Comparison of ENCODE assay signal across 20 mouse cellular contexts in the genomic region with DNA sequence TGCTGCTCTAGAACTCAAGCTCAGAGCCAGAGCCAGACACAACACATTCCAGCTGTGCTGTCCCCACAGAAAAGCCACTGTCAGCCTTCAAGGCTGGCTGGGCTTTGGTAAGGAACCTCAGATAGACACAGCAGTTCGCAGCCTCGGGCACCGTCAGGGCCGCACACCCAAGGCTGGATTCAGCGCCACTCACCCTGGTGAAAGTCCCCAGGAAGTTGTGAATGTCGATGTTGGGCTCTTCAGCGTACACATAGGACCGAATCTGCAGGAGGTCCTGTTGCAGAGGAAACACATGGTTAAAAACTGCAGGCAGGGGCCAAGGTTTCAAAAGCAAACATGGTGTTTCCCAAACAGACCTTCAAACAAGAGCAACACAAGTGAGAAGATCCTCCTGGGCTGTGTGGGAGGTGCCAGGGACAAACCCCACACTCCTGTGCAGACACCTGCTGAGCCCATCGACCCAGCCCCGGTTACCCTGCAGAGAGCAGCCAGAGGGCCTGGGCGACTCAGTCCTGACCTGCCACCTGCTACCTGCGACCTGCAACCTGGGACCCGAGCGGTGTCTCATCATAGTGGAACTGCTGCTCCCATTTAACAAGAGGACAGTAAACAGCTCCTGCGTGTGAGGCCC. TPM values are rescaled to one million over a fixed set of nuclear protein-coding genes. Genes with fewer than 3 reads are reported as not detected.
DNase-seq lines count a peak whose midpoint lies in the region; ATAC-seq lines count a peak whose summit lies in the region.
"Had no signal": no experiment of that assay in that cellular context is flagged by ENCODE, and none has a peak within 500 bp of the region (broad histone marks: within the 10 kb centered on the region; RNA-seq: fewer than 3 reads in every experiment).

No protein-coding gene starts in this region.

- 0 out of 2 replicates have a peak, but pooled peaks cover 9% of the 10 kb centered on the region for H3K27me3 ChIP-seq in heart, embryonic 12.5 days (replicated peaks)
- 0 out of 2 replicates have a peak, but pooled peaks cover 3% of the 10 kb centered on the region for H3K27me3 ChIP-seq in heart, embryonic 11.5 days (ENCODE audit: control insufficient read depth, insufficient read depth, low read length)
- no peaks in the 10 kb centered on the region for H3K27me3 ChIP-seq in neural tube, embryonic 15.5 days (replicated peaks)
- no peaks in the 10 kb centered on the region; the same call in 1 of the 2 replicates for H3K27me3 ChIP-seq in kidney, embryonic 16.5 days (ENCODE audit: insufficient read depth, low read length)
- H3K27me3 ChIP-seq: Patski had no signal

- no peak overlapping the region for H3K27ac ChIP-seq in heart, embryonic 12.5 days (ENCODE audit: poor library complexity, severe bottlenecking)
- H3K27ac ChIP-seq in heart, embryonic 11.5 days (ENCODE audit: low read depth, low read length) = no peak overlapping the region
- 0 out of 2 replicates have a peak overlapping the region, but pooled peaks have one; percentile 3 for H3K27ac ChIP-seq in neural tube, embryonic 15.5 days (replicated peaks)
- H3K27ac ChIP-seq in kidney, embryonic 16.5 days (ENCODE audit: low read length) = no peak overlapping the region
- H3K27ac ChIP-seq: macrophage; stomach, postnatal 0 days had no signal

- no peaks in the 10 kb centered on the region for H3K4me1 ChIP-seq in heart, embryonic 12.5 days (replicated peaks)
- H3K4me1 ChIP-seq in heart, embryonic 11.5 days (ENCODE audit: control insufficient read depth, insufficient read depth, low read length) = no peaks in the 10 kb centered on the region
- peaks cover 25% of the 10 kb centered on the region for H3K4me1 ChIP-seq in neural tube, embryonic 15.5 days
- no peaks in the 10 kb centered on the region for H3K4me1 ChIP-seq in kidney, embryonic 16.5 days (ENCODE audit: insufficient read depth, low read length)

- H3K4me3 ChIP-seq in heart, embryonic 12.5 days = no peak overlapping the region
- no peak overlapping the region for H3K4me3 ChIP-seq in heart, embryonic 11.5 days (ENCODE audit: low read depth, low read length)
- H3K4me3 ChIP-seq in neural tube, embryonic 15.5 days (replicated peaks) = no peak overlapping the region
- H3K4me3 ChIP-seq in kidney, embryonic 16.5 days (ENCODE audit: low read length) = no peak overlapping the region
- H3K4me3 ChIP-seq: erythroblast, embryonic 14.5 days had no signal

- no peak overlapping the region for H3K4me2 ChIP-seq in heart, embryonic 12.5 days
- no peak overlapping the region for H3K4me2 ChIP-seq in heart, embryonic 11.5 days
- H3K4me2 ChIP-seq in neural tube, embryonic 15.5 days = no peak overlapping the region
- no peak overlapping the region for H3K4me2 ChIP-seq in kidney, embryonic 16.5 days (replicated peaks; ENCODE audit: low read depth, low read length)

- no peak for ATAC-seq in heart, embryonic 12.5 days (ENCODE audit: insufficient number of reproducible peaks, low FRiP score)
- ATAC-seq in heart, embryonic 11.5 days (replicated peaks; ENCODE audit: insufficient number of reproducible peaks, low FRiP score, low TSS enrichment) = no peak
- 0 out of 2 replicates have a peak, but pooled peaks have one; percentile 25 for ATAC-seq in common myeloid progenitor, adult 5-6 weeks (replicated peaks; ENCODE audit: low read depth, poor library complexity, severe bottlenecking)
- ATAC-seq in neural tube, embryonic 15.5 days (ENCODE audit: low FRiP score) = no peak
- ATAC-seq in kidney, embryonic 16.5 days (ENCODE audit: low FRiP score, low TSS enrichment) = no peak
- ATAC-seq: intestine, postnatal 0 days; liver, postnatal 0 days; Patski had no signal

- DNase-seq in ovary, adult 18-20 months (ENCODE audit: low spot score) = peak; percentile 61
- DNase-seq in ovary, postnatal 10 days (ENCODE audit: low spot score) = no peak
- DNase-seq in spleen, postnatal 36 days (ENCODE audit: low spot score in 2 of 2) = no peak
- DNase-seq: adrenal gland, postnatal 14 days; heart, adult 18-20 months; heart, postnatal 10 days; kidney, postnatal 25 days; liver, postnatal 0 days; retina, postnatal 1 day; thymus, postnatal 25 days had no signal

- H3K9me3 ChIP-seq in heart, embryonic 12.5 days (replicated peaks) = peaks cover 8% of the 10 kb centered on the region; the same call in 1 of the 2 replicates
- H3K9me3 ChIP-seq in heart, embryonic 11.5 days (replicated peaks; ENCODE audit: control insufficient read depth, low read length) = peaks cover 3% of the 10 kb centered on the region; the same call in 1 of the 2 replicates
- no peaks in the 10 kb centered on the region for H3K9me3 ChIP-seq in neural tube, embryonic 15.5 days (replicated peaks)
- H3K9me3 ChIP-seq in kidney, embryonic 16.5 days (ENCODE audit: low read length) = peaks cover 3% of the 10 kb centered on the region; the same call in 1 of the 2 replicates

- H3K36me3 ChIP-seq in heart, embryonic 12.5 days = peaks cover 26% of the 10 kb centered on the region
- no peaks in the 10 kb centered on the region for H3K36me3 ChIP-seq in heart, embryonic 11.5 days (ENCODE audit: control insufficient read depth, insufficient read depth, low read length)
- H3K36me3 ChIP-seq in neural tube, embryonic 15.5 days = peaks cover 47% of the 10 kb centered on the region
- no peaks in the 10 kb centered on the region for H3K36me3 ChIP-seq in kidney, embryonic 16.5 days (ENCODE audit: insufficient read depth, low read length)

- 0 out of 2 replicates have a peak overlapping the region, but pooled peaks have one; percentile 9 for H3K9ac ChIP-seq in heart, embryonic 12.5 days
- no peak overlapping the region for H3K9ac ChIP-seq in heart, embryonic 11.5 days (ENCODE audit: low read depth, low read length)
- H3K9ac ChIP-seq in neural tube, embryonic 15.5 days (replicated peaks) = no peak overlapping the region
- H3K9ac ChIP-seq in kidney, embryonic 16.5 days (replicated peaks; ENCODE audit: low read length) = no peak overlapping the region
- H3K9ac ChIP-seq: liver, postnatal 0 days had no signal

- 41% methylated on average over 15 of the region's 15 CpGs for WGBS in heart, embryonic 12.5 days
- WGBS in heart, embryonic 11.5 days (ENCODE audit: insufficient replicate concordance) = 31% methylated on average over 15 of the region's 15 CpGs
- 60% methylated on average over 15 of the region's 15 CpGs for WGBS in neural tube, embryonic 15.5 days
- WGBS in kidney, embryonic 16.5 days = 56% methylated on average over 15 of the region's 15 CpGs

RNA-seq across cellular contexts. Expression of a gene that starts 58.6 kb away (rescaled TPM):
- 15.7 and 16.1 TPM in 2 replicates for polyA plus RNA-seq in heart, embryonic 12.5 days (2016; fragmentation: Nextera tagmentation; extraction: Ambion mirVana)
- polyA plus RNA-seq in heart, embryonic 11.5 days (2014; fragmentation: Nextera tagmentation; extraction: Ambion mirVana) = 7.5 and 9.4 TPM in 2 replicates
- not detected in 2 replicates for total RNA-seq in common myeloid progenitor, adult 5-6 weeks (2017)
- 81.2 and 143 TPM in 2 replicates for polyA plus RNA-seq in neural tube, embryonic 15.5 days (2015; fragmentation: Nextera tagmentation; extraction: Ambion mirVana)
- 10.3 and 12.4 TPM in 2 replicates for polyA plus RNA-seq in kidney, embryonic 16.5 days (2015; fragmentation: Nextera tagmentation; extraction: Ambion mirVana)
